Mouse (Mus musculus): ENCODE measurements around the gene Clec9a.

- TF ChIP-seq GATA1 (IDR thresholded peaks at IDR 0.05; ENCODE audit: borderline replicate concordance, low read length) (no peak), CTCF (IDR thresholded peaks at IDR 0.05; ENCODE audit: low read depth, low read length) (no peak), POLR2AphosphoS5 (IDR thresholded peaks at IDR 0.05; ENCODE audit: insufficient replicate concordance, low read depth, low read length) (no peak), GATA2 (IDR thresholded peaks at IDR 0.05; ENCODE audit: borderline replicate concordance, low read depth, low read length) (no peak), TAL1 (conservative IDR thresholded peaks at IDR 0.05; ENCODE audit: low read depth, low read length) (no peak)
These were observed 14.9 kb upstream of the Clec9a start for GRCm38 (mm10) chr6:129393732-129394131.
